Mouse (Mus musculus) cerebellum, postnatal 36 days (tissue): Measurements from ENCODE around the gene Eme1.

Experiments
- DNase-seq, 2 experiments: peaks; one replicate each; pipeline ENCODE4 v3.0.0; 2021 to 2022; ENCODE audit warnings: mixed read lengths in 2 of 2

The Eme1 gene

GRCm38 (mm10) chr11:94596311-94596852 is 57.4 kb downstream of the Eme1 start:
- no peak for DNase-seq
